Mouse (Mus musculus): ENCODE results near the gene Ppfibp1. TPM values are rescaled to one million over a fixed set of nuclear protein-coding genes. Genes with fewer than 3 reads are reported as not detected.

The Ppfibp1 gene
- polyA plus RNA-seq, 1 experiment from 2014 or later: 56.6 TPM

GRCm38 (mm10) chr6:147059326-147059725 lies 171.0 kb downstream of the Ppfibp1 start:
- WGBS: 75% methylated on average over 7 of the region's 7 CpGs
- peaks cover 72% of the 10 kb centered on the region for H3K36me3 ChIP-seq
- no peaks in the 10 kb centered on the region for H3K27me3 ChIP-seq
- ATAC-seq (ENCODE audit: insufficient number of reproducible peaks, insufficient read depth, low FRiP score, low TSS enrichment, low read depth): no peak
- H3K4me2 ChIP-seq: no peak overlapping the region
- H3K9me3 ChIP-seq: no peaks in the 10 kb centered on the region
- no peak overlapping the region for H3K9ac ChIP-seq
- H3K4me3 ChIP-seq: no peak overlapping the region
- H3K27ac ChIP-seq: no peak overlapping the region
- peaks cover 11% of the 10 kb centered on the region; the same call in 1 of the 2 replicates for H3K4me1 ChIP-seq

- peaks cover 7% of the 10 kb centered on the region; the same call in 1 of the 2 replicates for H3K4me1 ChIP-seq
- no peak for ATAC-seq (ENCODE audit: insufficient number of reproducible peaks, insufficient read depth, low FRiP score, low TSS enrichment, low read depth)
- no peaks in the 10 kb centered on the region for H3K9me3 ChIP-seq
- H3K4me2 ChIP-seq: no peak overlapping the region
- no peak overlapping the region for H3K27ac ChIP-seq
- no peak overlapping the region for H3K4me3 ChIP-seq
- H3K9ac ChIP-seq: no peak overlapping the region
- peaks cover 62% of the 10 kb centered on the region for H3K36me3 ChIP-seq
- H3K27me3 ChIP-seq: no peaks in the 10 kb centered on the region
- WGBS: 75% methylated on average over 9 of the region's 9 CpGs
Observed at GRCm38 (mm10) chr6:147061630-147062029, 173.3 kb downstream of the Ppfibp1 start.

DNA sequence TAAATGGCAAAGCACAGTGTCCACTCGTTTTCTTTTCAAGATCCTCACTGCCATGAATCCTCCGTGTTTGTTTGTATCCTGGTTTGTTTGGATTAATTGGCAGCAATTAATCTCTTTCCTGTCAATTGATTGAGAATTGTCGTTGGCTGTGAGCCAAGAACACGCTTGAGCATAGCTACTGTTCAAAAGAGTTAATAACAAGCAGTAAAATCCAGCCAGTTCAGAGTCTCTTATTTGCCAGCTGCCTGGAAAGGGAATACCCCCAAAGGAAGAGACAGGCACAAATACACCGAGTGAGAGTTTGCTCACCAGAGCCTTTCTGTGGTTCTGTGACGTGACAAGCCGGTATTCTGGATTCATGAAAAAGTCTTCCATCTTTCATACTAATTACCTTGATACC lies 173.7 kb downstream of the Ppfibp1 start:
- peaks cover 62% of the 10 kb centered on the region for H3K36me3 ChIP-seq

GRCm38 (mm10) chr6:147062694-147063093 lies 174.4 kb downstream of the Ppfibp1 start:
- WGBS: 68% methylated on average over 7 of the region's 7 CpGs
- H3K4me2 ChIP-seq: no peak overlapping the region
- H3K27me3 ChIP-seq: no peaks in the 10 kb centered on the region
- ATAC-seq (ENCODE audit: insufficient number of reproducible peaks, insufficient read depth, low FRiP score, low TSS enrichment, low read depth): no peak
- H3K36me3 ChIP-seq: peaks cover 64% of the 10 kb centered on the region
- H3K9ac ChIP-seq: no peak overlapping the region
- no peaks in the 10 kb centered on the region for H3K9me3 ChIP-seq
- no peak overlapping the region for H3K27ac ChIP-seq
- H3K4me3 ChIP-seq: no peak overlapping the region
- peaks cover 7% of the 10 kb centered on the region; the same call in 1 of the 2 replicates for H3K4me1 ChIP-seq

More for the DNA sequence above, 173.7 kb downstream of the Ppfibp1 start:
- no peak overlapping the region for H3K4me2 ChIP-seq
- WGBS: 51% methylated on average over 7 of the region's 7 CpGs
- H3K9me3 ChIP-seq: no peaks in the 10 kb centered on the region
- no peaks in the 10 kb centered on the region for H3K27me3 ChIP-seq
- no peak overlapping the region for H3K4me3 ChIP-seq
- no peak overlapping the region for H3K9ac ChIP-seq
- peaks cover 7% of the 10 kb centered on the region; the same call in 1 of the 2 replicates for H3K4me1 ChIP-seq
- H3K27ac ChIP-seq: no peak overlapping the region
- no peak for ATAC-seq (ENCODE audit: insufficient number of reproducible peaks, insufficient read depth, low FRiP score, low TSS enrichment, low read depth)

- 88% methylated on average over 10 of the region's 10 CpGs for WGBS
- Histone ChIP-seq H3K4me2 (no peak overlapping the region), H3K4me3 (no peak overlapping the region), H3K27me3 (no peaks in the 10 kb centered on the region), H3K9me3 (no peaks in the 10 kb centered on the region), H3K27ac (no peak overlapping the region), H3K4me1 (peaks cover 7% of the 10 kb centered on the region; the same call in 1 of the 2 replicates), H3K9ac (no peak overlapping the region), H3K36me3 (peaks cover 58% of the 10 kb centered on the region)
- no peak for ATAC-seq (ENCODE audit: insufficient number of reproducible peaks, insufficient read depth, low FRiP score, low TSS enrichment, low read depth)
Observed at GRCm38 (mm10) chr6:147064226-147064943, 176.1 kb downstream of the Ppfibp1 start.

GRCm38 (mm10) chr6:147064944-147065261 lies 176.6 kb downstream of the Ppfibp1 start:
- ATAC-seq (ENCODE audit: insufficient number of reproducible peaks, insufficient read depth, low FRiP score, low TSS enrichment, low read depth): no peak
- Histone ChIP-seq H3K27ac (no peak overlapping the region), H3K9me3 (no peaks in the 10 kb centered on the region), H3K27me3 (no peaks in the 10 kb centered on the region), H3K4me2 (no peak overlapping the region), H3K4me1 (peaks cover 7% of the 10 kb centered on the region; the same call in 1 of the 2 replicates), H3K4me3 (no peak overlapping the region), H3K36me3 (peaks cover 53% of the 10 kb centered on the region), H3K9ac (no peak overlapping the region)
- WGBS: 82% methylated on average over 6 of the region's 6 CpGs

DNA sequence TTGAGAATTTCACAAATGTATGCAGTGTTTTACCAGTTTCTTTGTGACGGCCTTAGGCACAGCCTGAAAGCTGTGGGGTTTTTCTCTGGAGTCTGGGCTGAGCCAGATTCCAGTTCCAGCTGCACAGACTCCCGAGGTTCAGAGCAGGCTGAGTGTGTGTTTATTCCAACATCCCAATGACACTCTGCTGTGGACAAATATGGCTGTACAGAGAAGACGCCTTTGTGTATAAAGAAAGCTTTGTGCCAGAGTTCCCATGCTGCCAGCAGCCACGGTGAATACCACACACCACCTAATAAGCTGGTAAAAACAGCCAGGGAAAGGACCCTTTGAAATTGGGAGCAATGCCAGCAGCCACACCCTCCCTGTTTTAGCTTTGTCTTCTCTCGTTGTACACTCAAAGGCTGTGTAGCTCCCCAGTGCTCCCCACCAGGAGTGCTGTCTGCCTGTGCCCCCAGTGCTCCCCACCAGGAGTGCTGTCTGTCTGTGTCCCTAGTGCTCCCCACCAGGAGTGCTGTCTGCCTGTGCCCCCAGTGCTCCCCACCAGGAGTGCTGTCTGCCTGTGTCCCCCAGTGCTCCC lies 187.6 kb downstream of the Ppfibp1 start:
- no peak overlapping the region for H3K4me2 ChIP-seq
- 46% methylated on average over 5 of the region's 5 CpGs for WGBS
- no peak overlapping the region for H3K27ac ChIP-seq
- no peak overlapping the region for H3K9ac ChIP-seq
- no peaks in the 10 kb centered on the region for H3K27me3 ChIP-seq
- no peak for ATAC-seq (ENCODE audit: insufficient number of reproducible peaks, insufficient read depth, low FRiP score, low TSS enrichment, low read depth)
- H3K4me1 ChIP-seq: no peaks in the 10 kb centered on the region; the same call in 1 of the 2 replicates
- peaks cover 36% of the 10 kb centered on the region for H3K36me3 ChIP-seq
- no peak overlapping the region for H3K4me3 ChIP-seq
- H3K9me3 ChIP-seq: no peaks in the 10 kb centered on the region

GRCm38 (mm10) chr6:147076878-147077277 lies 188.6 kb downstream of the Ppfibp1 start:
- no peak overlapping the region for H3K4me3 ChIP-seq
- peaks cover 26% of the 10 kb centered on the region for H3K36me3 ChIP-seq
- no peak overlapping the region for H3K27ac ChIP-seq
- WGBS: 86% methylated on average over 8 of the region's 8 CpGs
- no peak overlapping the region for H3K4me2 ChIP-seq
- ATAC-seq (ENCODE audit: insufficient number of reproducible peaks, insufficient read depth, low FRiP score, low TSS enrichment, low read depth): no peak
- H3K9me3 ChIP-seq: no peaks in the 10 kb centered on the region
- H3K9ac ChIP-seq: no peak overlapping the region
- no peaks in the 10 kb centered on the region; the same call in 1 of the 2 replicates for H3K4me1 ChIP-seq
- no peaks in the 10 kb centered on the region for H3K27me3 ChIP-seq

- H3K9me3 ChIP-seq: no peaks in the 10 kb centered on the region
- no peaks in the 10 kb centered on the region; the same call in 1 of the 2 replicates for H3K4me1 ChIP-seq
- no peak overlapping the region for H3K9ac ChIP-seq
- H3K36me3 ChIP-seq: peaks cover 6% of the 10 kb centered on the region
- H3K4me2 ChIP-seq: no peak overlapping the region
- no peak overlapping the region for H3K27ac ChIP-seq
- no peak for ATAC-seq (ENCODE audit: insufficient number of reproducible peaks, insufficient read depth, low FRiP score, low TSS enrichment, low read depth)
- no peak overlapping the region for H3K4me3 ChIP-seq
- 95% methylated on average over 10 of the region's 10 CpGs for WGBS
- H3K27me3 ChIP-seq: no peaks in the 10 kb centered on the region
Observed at GRCm38 (mm10) chr6:147079919-147080318, 191.6 kb downstream of the Ppfibp1 start.

Other genes starting within 250 kb of the Ppfibp1 start
- gene Med21, start 245.9 kb upstream of the Ppfibp1 start, polyA plus RNA-seq (2015; fragmentation: Nextera tagmentation; extraction: Ambion mirVana): 139 and 151 TPM in 2 replicates
- 39.8 and 45.9 TPM in 2 replicates for gene Tm7sf3, start 245.7 kb upstream of the Ppfibp1 start, polyA plus RNA-seq (2015; fragmentation: Nextera tagmentation; extraction: Ambion mirVana)
- 19.4 and 19.5 TPM in 2 replicates for gene Stk38l, start 163.5 kb upstream of the Ppfibp1 start, polyA plus RNA-seq (2015; fragmentation: Nextera tagmentation; extraction: Ambion mirVana)
- gene Arntl2, start 92.4 kb upstream of the Ppfibp1 start, polyA plus RNA-seq (2015; fragmentation: Nextera tagmentation; extraction: Ambion mirVana): 8.2 and 11.6 TPM in 2 replicates
- not detected in 2 replicates for gene Smco2, start 38.4 kb upstream of the Ppfibp1 start, polyA plus RNA-seq (2015; fragmentation: Nextera tagmentation; extraction: Ambion mirVana)
- 0.29 and 0.45 TPM in 2 replicates for gene 1700034J05Rik, start 65.9 kb downstream of the Ppfibp1 start, polyA plus RNA-seq (2015; fragmentation: Nextera tagmentation; extraction: Ambion mirVana)
- gene Rep15, start 144.1 kb downstream of the Ppfibp1 start, polyA plus RNA-seq (2015; fragmentation: Nextera tagmentation; extraction: Ambion mirVana): 1.3 and 1.7 TPM in 2 replicates
- 102 and 106 TPM in 2 replicates for gene Mrps35, start 154.3 kb downstream of the Ppfibp1 start, polyA plus RNA-seq (2015; fragmentation: Nextera tagmentation; extraction: Ambion mirVana)
- 4.6 and 6.1 TPM in 2 replicates for gene Mansc4, start 198.5 kb downstream of the Ppfibp1 start, polyA plus RNA-seq (2015; fragmentation: Nextera tagmentation; extraction: Ambion mirVana)
- 9.2 and 10.5 TPM in 2 replicates for gene Klhl42, start 202.9 kb downstream of the Ppfibp1 start, polyA plus RNA-seq (2015; fragmentation: Nextera tagmentation; extraction: Ambion mirVana)

Data from embryonic facial prominence, embryonic 13.5 days (tissue).